Mouse (Mus musculus) bone marrow macrophage, adult 2 months (primary cell): Measurements from ENCODE around the gene Bag6.

Source experiments
- CTCF ChIP-seq: IDR thresholded peaks from 2 replicates; pipeline ENCODE4 v1.5.1; 2012; ENCODE audit warnings: low read depth, mild to moderate bottlenecking, low read length, moderate library complexity
- POLR2A ChIP-seq: IDR thresholded peaks from 2 replicates; pipeline ENCODE4 v1.6.1; 2012; ENCODE audit warnings: mild to moderate bottlenecking, low read depth, low read length, borderline replicate concordance

- TF ChIP-seq POLR2A: no peak
- no peak for TF ChIP-seq CTCF
These were observed 22.7 kb downstream of the Bag6 start for GRCm38 (mm10) chr17:35157661-35158175.
